Mouse (Mus musculus) midbrain, embryonic 14.5 days (tissue): ENCODE measurements around the gene Macrod2. TPM values are rescaled to one million over a fixed set of nuclear protein-coding genes. Genes with fewer than 3 reads are reported as not detected.

Experiments used
- ATAC-seq: fragments of 200-750 bp; cut with Nextera tagmentation; 2 replicates; pipeline ENCODE4 v1.8.0; 2017; ENCODE audit warnings: moderate number of reproducible peaks, moderate library complexity; ENCODE audit not compliant: low FRiP score, low TSS enrichment
- DNase-seq: peaks from one replicate; pipeline ENCODE4 v3.0.0-alpha.2; 2015
- H3K27ac ChIP-seq: fragments of 300-500 bp; sonication (generic); replicated peaks from 2 replicates; pipeline ENCODE4 v1.5.1; 2014; ENCODE audit warnings: mild to moderate bottlenecking, low read depth, low read length, moderate library complexity
- H3K27me3 ChIP-seq: fragments of 300-500 bp; sonication (generic); 2 replicates; pipeline ENCODE4 v1.6.1; 2014; ENCODE audit warnings: low read length, control low read depth, mixed read lengths; ENCODE audit not compliant: control insufficient read depth, insufficient read depth
- H3K36me3 ChIP-seq: fragments of 300-500 bp; sonication (generic); 2 replicates; pipeline ENCODE4 v1.6.1; 2014; ENCODE audit warnings: low read length, control low read depth; ENCODE audit not compliant: control insufficient read depth, insufficient read depth
- H3K4me1 ChIP-seq: fragments of 300-500 bp; sonication (generic); 2 replicates; pipeline ENCODE4 v1.6.1; 2014; ENCODE audit warnings: mild to moderate bottlenecking, antibody characterized with exemption, low read length, control low read depth; ENCODE audit not compliant: control insufficient read depth, insufficient read depth
- H3K4me2 ChIP-seq: fragments of 300-500 bp; sonication (generic); 2 replicates; pipeline ENCODE4 v1.6.1; 2014; ENCODE audit warnings: mild to moderate bottlenecking, low read length, moderate library complexity
- H3K4me3 ChIP-seq: fragments of 300-500 bp; sonication (generic); replicated peaks from 2 replicates; pipeline ENCODE4 v1.5.1; 2014; ENCODE audit warnings: low read depth, low read length
- H3K9ac ChIP-seq: fragments of 300-500 bp; sonication (generic); replicated peaks from 2 replicates; pipeline ENCODE4 v1.6.1; 2014; ENCODE audit warnings: mild to moderate bottlenecking, low read length, moderate library complexity
- H3K9me3 ChIP-seq: fragments of 300-500 bp; sonication (generic); 2 replicates; pipeline ENCODE4 v1.6.1; 2016; ENCODE audit warnings: low read length, control low read depth, mixed read lengths; ENCODE audit not compliant: control insufficient read depth
- WGBS: fragments of 180-500 bp; shearing (Covaris S2); extraction: QIAGEN DNeasy Blood & Tissue Kit; methylation state at CpG from one replicate; pipeline ENCODE4 v1.1.7; 2014; 5-methylcytosine and 5-hydroxymethylcytosine counted together
- polyA plus RNA-seq: library from polyadenylated mRNA; unstranded; fragments of >200 nt; fragmentation: Nextera tagmentation; extraction: Ambion mirVana; gene quantifications from 2 replicates; pipeline ENCODE4 v1.2.1, GENCODE M21; 2014

Macrod2 gene
- polyA plus RNA-seq, 1 experiment from 2014 or later: 61.4 TPM

DNA sequence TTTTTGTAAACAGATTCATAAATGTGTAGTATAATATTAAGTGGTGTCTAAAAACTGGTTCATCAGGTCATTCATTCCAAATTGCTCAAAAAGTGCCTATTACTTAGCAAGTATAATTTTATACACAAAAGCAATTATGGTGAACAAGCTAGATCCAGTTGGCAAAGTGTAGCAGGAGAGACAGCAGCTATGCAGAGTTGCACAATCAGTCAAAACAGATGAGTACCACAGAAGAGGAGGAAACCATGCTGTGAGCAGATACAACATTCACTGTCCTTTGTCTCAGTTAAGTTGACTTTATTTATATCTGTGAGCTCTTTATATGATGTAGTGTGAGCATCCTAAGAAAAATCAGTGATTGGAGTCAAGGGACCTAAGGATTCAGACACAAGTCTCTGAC lies 2012.2 kb downstream of the Macrod2 start:
- Histone ChIP-seq H3K9me3 (no peaks in the 10 kb centered on the region), H3K4me1 (peaks cover 3% of the 10 kb centered on the region; the same call in 1 of the 2 replicates), H3K27me3 (no peaks in the 10 kb centered on the region), H3K27ac (no peak overlapping the region), H3K4me3 (no peak overlapping the region), H3K36me3 (no peaks in the 10 kb centered on the region), H3K4me2 (no peak overlapping the region), H3K9ac (no peak overlapping the region)
- DNase-seq (no peak), ATAC-seq (no peak)

GRCm38 (mm10) chr2:142410124-142410523 lies 2015.0 kb downstream of the Macrod2 start:
- Histone ChIP-seq H3K27ac (no peak overlapping the region), H3K4me1 (no peaks in the 10 kb centered on the region), H3K36me3 (no peaks in the 10 kb centered on the region), H3K9me3 (no peaks in the 10 kb centered on the region), H3K27me3 (no peaks in the 10 kb centered on the region), H3K4me3 (no peak overlapping the region), H3K4me2 (no peak overlapping the region), H3K9ac (no peak overlapping the region)
- ATAC-seq (no peak), DNase-seq (no peak)

DNA sequence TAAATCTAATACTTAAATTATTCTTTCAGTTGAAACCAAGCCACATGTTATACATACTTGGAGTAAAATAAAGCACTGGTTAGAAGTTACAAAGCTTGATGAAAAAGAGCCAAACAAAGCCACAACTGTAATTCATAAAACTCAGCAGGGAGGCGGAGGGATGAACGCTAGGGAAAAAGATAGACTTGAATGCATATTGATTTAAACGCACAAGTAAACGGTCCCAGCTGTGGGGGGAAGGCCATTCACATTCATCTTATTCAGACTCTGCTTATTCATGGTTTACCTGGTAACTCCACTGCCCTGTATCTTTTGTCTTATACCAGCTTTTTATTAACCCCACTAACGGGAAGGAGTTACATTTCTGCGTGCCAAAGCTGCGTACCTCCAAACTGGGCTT lies 2038.0 kb downstream of the Macrod2 start:
- no peaks in the 10 kb centered on the region for H3K9me3 ChIP-seq
- H3K4me1 ChIP-seq: peaks cover 5% of the 10 kb centered on the region; the same call in 1 of the 2 replicates
- H3K4me3 ChIP-seq: no peak overlapping the region
- H3K9ac ChIP-seq: no peak overlapping the region
- 60% methylated on average over 7 of the region's 7 CpGs for WGBS
- ATAC-seq: no peak
- H3K27ac ChIP-seq: no peak overlapping the region
- H3K4me2 ChIP-seq: no peak overlapping the region
- H3K27me3 ChIP-seq: no peaks in the 10 kb centered on the region
- DNase-seq: no peak
- H3K36me3 ChIP-seq: no peaks in the 10 kb centered on the region

DNA sequence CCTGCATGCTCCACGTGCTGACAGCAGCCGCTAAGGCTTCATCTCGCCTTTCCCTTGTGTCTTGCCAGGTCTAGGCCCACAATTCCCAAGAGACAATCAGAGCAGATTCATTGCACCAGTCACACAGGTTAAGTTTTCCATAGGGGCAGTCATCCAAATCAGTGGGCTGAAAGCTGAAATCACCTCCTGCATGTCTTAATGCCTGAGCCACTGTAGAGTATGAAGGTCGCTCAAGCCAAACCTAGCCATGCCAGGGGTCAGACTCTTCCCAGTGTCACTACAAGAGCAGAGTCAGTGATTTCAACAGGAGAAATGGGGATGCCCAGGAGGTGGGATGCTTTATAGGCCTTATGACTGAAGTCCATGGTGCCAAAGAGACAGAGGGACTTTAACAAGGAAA lies 2039.6 kb downstream of the Macrod2 start:
- H3K4me1 ChIP-seq: peaks cover 6% of the 10 kb centered on the region; the same call in 1 of the 2 replicates
- H3K9ac ChIP-seq: no peak overlapping the region
- DNase-seq (no peak), ATAC-seq (no peak)
- no peaks in the 10 kb centered on the region for H3K36me3 ChIP-seq
- no peaks in the 10 kb centered on the region for H3K27me3 ChIP-seq
- no peak overlapping the region for H3K27ac ChIP-seq
- H3K9me3 ChIP-seq: no peaks in the 10 kb centered on the region
- no peak overlapping the region for H3K4me2 ChIP-seq
- H3K4me3 ChIP-seq: no peak overlapping the region
- 82% methylated on average over 4 of the region's 4 CpGs for WGBS

- DNase-seq (peak; percentile 55), ATAC-seq (peak; percentile 80)
- Histone ChIP-seq H3K4me3 (no peak overlapping the region), H3K9me3 (no peaks in the 10 kb centered on the region), H3K27me3 (no peaks in the 10 kb centered on the region), H3K9ac (no peak overlapping the region), H3K27ac (no peak overlapping the region), H3K4me1 (peaks cover 6% of the 10 kb centered on the region; the same call in 1 of the 2 replicates), H3K36me3 (no peaks in the 10 kb centered on the region), H3K4me2 (no peak overlapping the region)
- 39% methylated on average over 6 of the region's 6 CpGs for WGBS
Observed at GRCm38 (mm10) chr2:142437606-142438461, 2042.7 kb downstream of the Macrod2 start.

Other genes with a start within 250 kb of the Macrod2 start
- gene Gm17374, start 243.3 kb upstream of the Macrod2 start, polyA plus RNA-seq: not detected in 2 replicates
- 15.4 and 18.5 TPM in 2 replicates for gene Esf1, start 224.7 kb upstream of the Macrod2 start, polyA plus RNA-seq
- 49.3 and 51.0 TPM in 2 replicates for gene Ndufaf5, start 224.7 kb upstream of the Macrod2 start, polyA plus RNA-seq
- not detected in 2 replicates for gene Sel1l2, start 5.6 kb upstream of the Macrod2 start, polyA plus RNA-seq